Mouse (Mus musculus): ENCODE data around the gene Fars2.

- TF ChIP-seq CTCF (IDR thresholded peaks at IDR 0.05; ENCODE audit: low read depth, low read length) (no peak), POLR2AphosphoS5 (IDR thresholded peaks at IDR 0.05; ENCODE audit: insufficient replicate concordance, low read depth, low read length) (no peak), GATA1 (IDR thresholded peaks at IDR 0.05; ENCODE audit: borderline replicate concordance, low read length) (no peak)
Measured at GRCm38 (mm10) chr13:36105591-36105990, 11.6 kb upstream of the Fars2 start.
